Mouse (Mus musculus): Measurements from ENCODE around the gene A030005L19Rik. TPM values are rescaled to one million over a fixed set of nuclear protein-coding genes. Genes with fewer than 3 reads are reported as not detected.
"Not testable (repeated sequence)": the region's sequence is repeated elsewhere in the genome, so short reads cannot be mapped to it uniquely, and the experiment has no call there.

Gene A030005L19Rik
- polyA plus RNA-seq, 1 experiment from 2014 or later: 0.19 TPM

DNA sequence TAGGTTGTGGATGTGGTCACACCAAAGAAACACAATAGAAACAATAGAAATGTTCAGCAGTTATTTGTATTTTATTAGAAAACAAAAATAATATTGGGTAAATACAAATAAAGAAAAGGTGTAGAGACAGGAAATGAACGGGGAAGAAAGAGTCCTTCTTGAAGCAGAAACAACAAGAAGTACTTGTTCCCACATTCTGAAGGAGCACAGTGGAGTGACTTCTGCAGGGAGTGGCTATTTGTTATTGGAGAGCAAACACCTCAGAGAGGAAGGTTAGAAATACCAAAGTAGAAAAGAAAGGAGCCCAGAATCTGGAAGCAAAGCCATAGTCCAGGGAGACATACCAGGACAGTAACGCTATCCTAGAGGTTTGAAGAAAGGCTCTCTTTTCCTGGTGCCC lies 29.4 kb downstream of the A030005L19Rik start:
- WGBS: 94% methylated on average over 2 of the region's 2 CpGs
- ATAC-seq (ENCODE audit: insufficient number of reproducible peaks, low FRiP score, low TSS enrichment, low read depth): not testable (repeated sequence)

GRCm38 (mm10) chr1:82943295-82943694 lies 30.2 kb downstream of the A030005L19Rik start, which contains the start of gene A030003K21Rik:
Gene A030003K21Rik (minus strand): TSS chr1:82943388.
- H3K4me2 ChIP-seq; H3K4me1 ChIP-seq; ATAC-seq (ENCODE audit: insufficient number of reproducible peaks, low FRiP score, low TSS enrichment, low read depth); H3K27ac ChIP-seq; H3K9ac ChIP-seq; H3K36me3 ChIP-seq; H3K4me3 ChIP-seq; H3K27me3 ChIP-seq; H3K9me3 ChIP-seq: not testable (repeated sequence)
- WGBS: no CpG with 5 or more reads among the region's 6 CpGs

More for the DNA sequence above, 29.4 kb downstream of the A030005L19Rik start:
- not testable (repeated sequence) for H3K4me1 ChIP-seq, H3K4me2 ChIP-seq, H3K27me3 ChIP-seq, H3K4me3 ChIP-seq, H3K9me3 ChIP-seq, H3K36me3 ChIP-seq, H3K27ac ChIP-seq, H3K9ac ChIP-seq

- H3K9ac ChIP-seq; H3K36me3 ChIP-seq; H3K27me3 ChIP-seq; H3K27ac ChIP-seq; H3K9me3 ChIP-seq; H3K4me2 ChIP-seq; H3K4me3 ChIP-seq; ATAC-seq (ENCODE audit: insufficient number of reproducible peaks, low FRiP score, low TSS enrichment, low read depth); H3K4me1 ChIP-seq: not testable (repeated sequence)
- 92% methylated on average over 2 of the region's 2 CpGs for WGBS
Measured at GRCm38 (mm10) chr1:82946029-82946428, 32.9 kb downstream of the A030005L19Rik start.

- Histone ChIP-seq H3K27me3 (no peaks in the 10 kb centered on the region), H3K4me3 (no peak overlapping the region), H3K9me3 (no peaks in the 10 kb centered on the region), H3K27ac (no peak overlapping the region), H3K36me3 (no peaks in the 10 kb centered on the region), H3K9ac (no peak overlapping the region), H3K4me2 (no peak overlapping the region), H3K4me1 (no peaks in the 10 kb centered on the region)
- 80% methylated on average over 2 of the region's 2 CpGs for WGBS
- ATAC-seq (ENCODE audit: insufficient number of reproducible peaks, low FRiP score, low TSS enrichment, low read depth): no peak
Measured at GRCm38 (mm10) chr1:82948601-82949000, 35.5 kb downstream of the A030005L19Rik start.

DNA sequence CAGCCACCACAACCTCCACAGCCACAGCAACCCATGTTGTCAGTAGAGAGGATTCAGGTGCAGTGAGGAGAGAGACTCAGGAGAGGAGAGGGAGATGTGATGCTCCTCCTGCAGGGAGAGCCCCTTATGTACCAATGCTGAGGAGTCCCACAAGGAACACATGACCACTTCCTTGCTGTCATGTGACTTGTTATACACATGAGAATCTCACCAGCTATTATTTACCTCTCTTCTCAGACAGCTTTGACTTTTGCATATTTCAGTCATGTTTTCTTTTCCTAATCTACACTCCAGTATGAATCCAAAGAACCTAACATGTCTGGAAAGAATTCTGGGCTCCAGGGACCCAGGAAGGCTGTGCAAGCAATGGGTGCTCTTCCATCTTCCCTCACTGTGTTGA lies 42.8 kb downstream of the A030005L19Rik start, which contains the start of gene Gm7544:
Gene Gm7544 (minus strand): TSS at position 101 of the 400 bp plus-strand sequence.
- not testable (repeated sequence) for H3K4me3 ChIP-seq; ATAC-seq (ENCODE audit: insufficient number of reproducible peaks, low FRiP score, low TSS enrichment, low read depth); H3K36me3 ChIP-seq; H3K9me3 ChIP-seq; H3K27ac ChIP-seq; H3K4me1 ChIP-seq; H3K4me2 ChIP-seq; H3K9ac ChIP-seq; H3K27me3 ChIP-seq

DNA sequence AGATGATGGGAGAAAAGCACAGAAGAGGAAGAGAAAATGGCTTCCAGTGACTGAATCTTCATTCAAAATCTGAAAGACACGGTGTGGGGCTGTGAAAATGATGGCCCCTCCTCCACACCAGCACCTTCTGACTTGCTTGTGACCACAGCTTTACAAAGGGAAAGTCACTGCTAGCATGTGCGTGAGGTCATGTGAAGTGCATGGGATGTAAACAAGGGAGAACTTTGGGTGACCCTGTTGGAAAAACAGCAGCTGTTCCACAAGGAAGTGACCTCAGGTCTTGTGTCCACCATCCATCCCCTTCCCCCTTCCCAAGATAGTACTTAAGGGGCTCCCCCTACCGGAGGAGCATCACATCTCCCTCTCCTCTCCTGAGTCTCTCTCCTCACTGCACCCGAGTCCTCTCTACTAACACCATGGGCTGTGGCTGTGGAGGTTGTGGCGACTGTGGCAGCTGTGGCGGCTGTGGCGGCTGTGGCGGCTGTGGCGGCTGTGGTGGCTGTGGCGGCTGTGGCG lies 46.8 kb downstream of the A030005L19Rik start, which contains the start of gene Gm47955:
Gene Gm47955 (plus strand): TSS at position 417 of the 516 bp plus-strand sequence.
- Histone ChIP-seq H3K4me2 (no peak within 1 kb of the TSS), H3K9ac (no peak within 1 kb of the TSS), H3K27me3 (no peaks in the 10 kb centered on the region), H3K4me1 (no peaks in the 10 kb centered on the region), H3K9me3 (no peaks in the 10 kb centered on the region), H3K4me3 (no peak within 1 kb of the TSS), H3K36me3 (no peaks in the 10 kb centered on the region), H3K27ac (no peak within 1 kb of the TSS)
- ATAC-seq (ENCODE audit: insufficient number of reproducible peaks, low FRiP score, low TSS enrichment, low read depth): no peak
- whole genome bisulfite sequencing: 91% methylated on average over 11 of the region's 11 CpGs

Other genes with a start within 250 kb of the A030005L19Rik start
- gene Mff, start 188.4 kb upstream of the A030005L19Rik start, polyA plus RNA-seq (2015; fragmentation: Nextera tagmentation; extraction: Ambion mirVana): 191 and 197 TPM in 2 replicates
- gene Tm4sf20, start 144.9 kb upstream of the A030005L19Rik start, polyA plus RNA-seq (2015; fragmentation: Nextera tagmentation; extraction: Ambion mirVana): 0.11 TPM in 1 of 2 replicates, not detected in the other
- gene Gm47791, start 142.1 kb upstream of the A030005L19Rik start, polyA plus RNA-seq (2015; fragmentation: Nextera tagmentation; extraction: Ambion mirVana): not detected in 2 replicates
- 19.3 and 25.7 TPM in 2 replicates for gene Agfg1, start 73.8 kb upstream of the A030005L19Rik start, polyA plus RNA-seq (2015; fragmentation: Nextera tagmentation; extraction: Ambion mirVana)
- gene A030014E15Rik, start 11.6 kb downstream of the A030005L19Rik start, polyA plus RNA-seq (2015; fragmentation: Nextera tagmentation; extraction: Ambion mirVana): not detected in 2 replicates
- not detected in 2 replicates for gene Gm6217, start 18.1 kb downstream of the A030005L19Rik start, polyA plus RNA-seq (2015; fragmentation: Nextera tagmentation; extraction: Ambion mirVana)
- not detected in 2 replicates for gene A030003K21Rik, start 30.1 kb downstream of the A030005L19Rik start, polyA plus RNA-seq (2015; fragmentation: Nextera tagmentation; extraction: Ambion mirVana)
- gene Gm7544, start 42.7 kb downstream of the A030005L19Rik start, polyA plus RNA-seq (2015; fragmentation: Nextera tagmentation; extraction: Ambion mirVana): not detected in 2 replicates
- not detected in 2 replicates for gene Gm47955, start 47.0 kb downstream of the A030005L19Rik start, polyA plus RNA-seq (2015; fragmentation: Nextera tagmentation; extraction: Ambion mirVana)
- gene Gm47959, start 87.2 kb downstream of the A030005L19Rik start, polyA plus RNA-seq (2015; fragmentation: Nextera tagmentation; extraction: Ambion mirVana): not detected in 2 replicates
- 0.45 and 0.70 TPM in 2 replicates for gene Slc19a3, start 125.1 kb downstream of the A030005L19Rik start, polyA plus RNA-seq (2015; fragmentation: Nextera tagmentation; extraction: Ambion mirVana)
- gene Krtap28-10, start 129.2 kb downstream of the A030005L19Rik start, polyA plus RNA-seq (2015; fragmentation: Nextera tagmentation; extraction: Ambion mirVana): not detected in 2 replicates
- gene Gm47969, start 131.6 kb downstream of the A030005L19Rik start, polyA plus RNA-seq (2015; fragmentation: Nextera tagmentation; extraction: Ambion mirVana): not detected in 2 replicates
- gene A030005K14Rik, start 146.1 kb downstream of the A030005L19Rik start, polyA plus RNA-seq (2015; fragmentation: Nextera tagmentation; extraction: Ambion mirVana): not detected in 2 replicates
- not detected in 2 replicates for gene Krtap28-13, start 147.6 kb downstream of the A030005L19Rik start, polyA plus RNA-seq (2015; fragmentation: Nextera tagmentation; extraction: Ambion mirVana)
- gene Ccl20, start 203.4 kb downstream of the A030005L19Rik start, polyA plus RNA-seq (2015; fragmentation: Nextera tagmentation; extraction: Ambion mirVana): not detected in 2 replicates
- not detected in 2 replicates for gene Daw1, start 246.4 kb downstream of the A030005L19Rik start, polyA plus RNA-seq (2015; fragmentation: Nextera tagmentation; extraction: Ambion mirVana)

Data from limb, embryonic 15.5 days (tissue).